Mouse (Mus musculus) forebrain, embryonic 13.5 days (tissue): ENCODE results near the gene Gm44503. TPM values are rescaled to one million over a fixed set of nuclear protein-coding genes. Genes with fewer than 3 reads are reported as not detected.

Source experiments
- ATAC-seq: fragments of 200-750 bp; cut with Nextera tagmentation; 2 replicates; pipeline ENCODE4 v1.8.0; 2017
- H3K27ac ChIP-seq: fragments of 300-500 bp; sonication (generic); 2 replicates; pipeline ENCODE4 v1.5.1; 2015; ENCODE audit warnings: inconsistent platforms, mild to moderate bottlenecking, moderate library complexity
- H3K27me3 ChIP-seq: fragments of 300-500 bp; sonication (generic); 2 replicates; pipeline ENCODE4 v1.6.1; 2015; ENCODE audit warnings: mild to moderate bottlenecking, inconsistent platforms
- H3K36me3 ChIP-seq: fragments of 300-500 bp; sonication (generic); 2 replicates; pipeline ENCODE4 v1.6.1; 2015; ENCODE audit warnings: mild to moderate bottlenecking, inconsistent platforms; ENCODE audit not compliant: poor library complexity, severe bottlenecking
- H3K4me1 ChIP-seq: fragments of 300-500 bp; sonication (generic); 2 replicates; pipeline ENCODE4 v1.6.1; 2015; ENCODE audit warnings: inconsistent platforms
- H3K4me2 ChIP-seq: fragments of 300-500 bp; sonication (generic); 2 replicates; pipeline ENCODE4 v1.6.1; 2015; ENCODE audit warnings: inconsistent platforms, mild to moderate bottlenecking, moderate library complexity
- H3K4me3 ChIP-seq: fragments of 300-500 bp; sonication (generic); 2 replicates; pipeline ENCODE4 v1.5.1; 2015; ENCODE audit warnings: mild to moderate bottlenecking, inconsistent platforms
- H3K9ac ChIP-seq: fragments of 300-500 bp; sonication (generic); 2 replicates; pipeline ENCODE4 v1.6.1; 2015; ENCODE audit warnings: mild to moderate bottlenecking, inconsistent platforms
- H3K9me3 ChIP-seq: fragments of 300-500 bp; sonication (generic); replicated peaks from 2 replicates; pipeline ENCODE4 v1.6.1; 2016; ENCODE audit warnings: inconsistent platforms
- WGBS: fragments of 180-500 bp; shearing (Covaris S2); methylation state at CpG from one replicate; pipeline ENCODE4 v1.1.7; 2015; 5-methylcytosine and 5-hydroxymethylcytosine counted together
- polyA plus RNA-seq: library from polyadenylated mRNA; unstranded; fragments of >200 nt; fragmentation: Nextera tagmentation; extraction: Ambion mirVana; gene quantifications from 2 replicates; pipeline ENCODE4 v1.2.1, GENCODE M21; 2015

The Gm44503 gene
- not detected in 2 replicates for polyA plus RNA-seq

GRCm38 (mm10) chr9:72958521-72959450, at the start of gene Gm44503, which contains the start of gene Dyx1c1:
Gm44503 (plus strand) TSS chr9:72958852.
Dyx1c1 (plus strand) TSS chr9:72958785.
- Histone ChIP-seq H3K27me3 (no peaks in the 10 kb centered on the region), H3K4me3 (peak within 1 kb of the TSS; percentile 64), H3K9ac (peak within 1 kb of the TSS; percentile 73), H3K4me1 (peaks cover 11% of the 10 kb centered on the region), H3K4me2 (peak within 1 kb of the TSS; percentile 71), H3K27ac (peak within 1 kb of the TSS; percentile 35; the same call in 1 of the 2 replicates), H3K9me3 (no peaks in the 10 kb centered on the region), H3K36me3 (no peaks in the 10 kb centered on the region)
- 2% methylated on average over 43 of the region's 43 CpGs for WGBS
- peak; percentile 96 for ATAC-seq

- Histone ChIP-seq H3K4me1 (no peaks in the 10 kb centered on the region), H3K4me2 (no peak overlapping the region), H3K9me3 (no peaks in the 10 kb centered on the region), H3K27me3 (no peaks in the 10 kb centered on the region), H3K4me3 (no peak overlapping the region), H3K9ac (no peak overlapping the region), H3K36me3 (no peaks in the 10 kb centered on the region), H3K27ac (no peak overlapping the region)
- no peak for ATAC-seq
- WGBS: 86% methylated on average over 2 of the region's 2 CpGs
These were observed 47.3 kb upstream of the Gm44503 start for GRCm38 (mm10) chr9:72911381-72911780.

- no peaks in the 10 kb centered on the region for H3K36me3 ChIP-seq
- no peaks in the 10 kb centered on the region for H3K27me3 ChIP-seq
- ATAC-seq: no peak
- H3K27ac ChIP-seq: no peak overlapping the region
- H3K4me2 ChIP-seq: no peak overlapping the region
- H3K9ac ChIP-seq: no peak overlapping the region
- WGBS: 75% methylated on average over 6 of the region's 6 CpGs
- H3K4me1 ChIP-seq: no peaks in the 10 kb centered on the region
- no peak overlapping the region for H3K4me3 ChIP-seq
- H3K9me3 ChIP-seq: no peaks in the 10 kb centered on the region
These were observed 45.1 kb upstream of the Gm44503 start for GRCm38 (mm10) chr9:72913551-72913950.

- Histone ChIP-seq H3K27me3 (no peaks in the 10 kb centered on the region), H3K27ac (no peak overlapping the region), H3K4me1 (no peaks in the 10 kb centered on the region), H3K4me2 (no peak overlapping the region), H3K36me3 (no peaks in the 10 kb centered on the region), H3K9me3 (no peaks in the 10 kb centered on the region), H3K9ac (no peak overlapping the region), H3K4me3 (no peak overlapping the region)
- 75% methylated on average over 7 of the region's 7 CpGs for WGBS
- no peak for ATAC-seq
These were observed 42.9 kb upstream of the Gm44503 start for GRCm38 (mm10) chr9:72915728-72916127.

GRCm38 (mm10) chr9:72923068-72923467, 35.6 kb upstream of the Gm44503 start:
- H3K4me3 ChIP-seq: no peak overlapping the region
- H3K27me3 ChIP-seq: no peaks in the 10 kb centered on the region
- H3K9ac ChIP-seq: no peak overlapping the region
- no peaks in the 10 kb centered on the region for H3K9me3 ChIP-seq
- no peak for ATAC-seq
- H3K36me3 ChIP-seq: no peaks in the 10 kb centered on the region
- no peak overlapping the region for H3K4me2 ChIP-seq
- H3K27ac ChIP-seq: no peak overlapping the region
- 90% methylated on average over 3 of the region's 3 CpGs for WGBS
- H3K4me1 ChIP-seq: peaks cover 23% of the 10 kb centered on the region

GRCm38 (mm10) chr9:72925021-72925934, 33.4 kb upstream of the Gm44503 start, which contains the start of gene Pygo1:
Pygo1 (plus strand) TSS chr9:72925645.
- H3K9me3 ChIP-seq: no peaks in the 10 kb centered on the region
- WGBS: under 1% methylated on average over 55 of the region's 108 CpGs
- peak within 1 kb of the TSS; percentile 78 for H3K27ac ChIP-seq
- peak; percentile 86 for ATAC-seq
- peaks cover 29% of the 10 kb centered on the region for H3K4me1 ChIP-seq
- no peaks in the 10 kb centered on the region for H3K27me3 ChIP-seq
- peak within 1 kb of the TSS; percentile 88 for H3K9ac ChIP-seq
- H3K36me3 ChIP-seq: 0 out of 2 replicates have a peak, but pooled peaks cover 1% of the 10 kb centered on the region
- peak within 1 kb of the TSS; percentile 75 for H3K4me3 ChIP-seq
- H3K4me2 ChIP-seq: peak within 1 kb of the TSS; percentile 95

GRCm38 (mm10) chr9:72925935-72926258, 32.8 kb upstream of the Gm44503 start:
- Histone ChIP-seq H3K4me2 (peak overlapping the region; percentile 95), H3K9ac (peak overlapping the region; percentile 88), H3K4me3 (peak overlapping the region; percentile 75), H3K27ac (peak overlapping the region; percentile 78), H3K36me3 (0 out of 2 replicates have a peak, but pooled peaks cover 3% of the 10 kb centered on the region), H3K27me3 (no peaks in the 10 kb centered on the region), H3K9me3 (no peaks in the 10 kb centered on the region), H3K4me1 (peaks cover 29% of the 10 kb centered on the region)
- WGBS: 1% methylated on average over 20 of the region's 20 CpGs
- peak; percentile 79 for ATAC-seq

- Histone ChIP-seq H3K4me1 (peaks cover 24% of the 10 kb centered on the region), H3K9ac (no peak overlapping the region), H3K4me3 (no peak overlapping the region), H3K27ac (no peak overlapping the region), H3K27me3 (no peaks in the 10 kb centered on the region), H3K36me3 (peaks cover 19% of the 10 kb centered on the region), H3K9me3 (no peaks in the 10 kb centered on the region), H3K4me2 (no peak overlapping the region)
- WGBS: 81% methylated on average over 13 of the region's 13 CpGs
- no peak; the same call in 1 of the 2 replicates for ATAC-seq
These were observed 27.4 kb upstream of the Gm44503 start for GRCm38 (mm10) chr9:72931166-72931790.

- H3K9ac ChIP-seq: no peak overlapping the region
- no peaks in the 10 kb centered on the region for H3K27me3 ChIP-seq
- H3K4me3 ChIP-seq: no peak overlapping the region
- H3K4me2 ChIP-seq: no peak overlapping the region
- WGBS: 91% methylated on average over 4 of the region's 4 CpGs
- ATAC-seq: no peak
- H3K36me3 ChIP-seq: peaks cover 18% of the 10 kb centered on the region
- H3K27ac ChIP-seq: no peak overlapping the region
- no peaks in the 10 kb centered on the region for H3K9me3 ChIP-seq
- no peaks in the 10 kb centered on the region for H3K4me1 ChIP-seq
These were observed 23.3 kb upstream of the Gm44503 start for GRCm38 (mm10) chr9:72935309-72935708.

- Histone ChIP-seq H3K4me3 (no peak overlapping the region), H3K9ac (no peak overlapping the region), H3K4me2 (no peak overlapping the region), H3K36me3 (peaks cover 16% of the 10 kb centered on the region), H3K9me3 (no peaks in the 10 kb centered on the region), H3K27ac (no peak overlapping the region), H3K4me1 (no peaks in the 10 kb centered on the region), H3K27me3 (no peaks in the 10 kb centered on the region)
- WGBS: 87% methylated on average over 2 of the region's 2 CpGs
- no peak for ATAC-seq
These were observed 22.4 kb upstream of the Gm44503 start for GRCm38 (mm10) chr9:72936301-72936700.

GRCm38 (mm10) chr9:72943424-72943823, 15.2 kb upstream of the Gm44503 start:
- no peak for ATAC-seq
- Histone ChIP-seq H3K27ac (no peak overlapping the region), H3K4me1 (no peaks in the 10 kb centered on the region), H3K4me3 (no peak overlapping the region), H3K9ac (no peak overlapping the region), H3K36me3 (peaks cover 32% of the 10 kb centered on the region), H3K27me3 (no peaks in the 10 kb centered on the region), H3K4me2 (no peak overlapping the region), H3K9me3 (peaks cover 5% of the 10 kb centered on the region; the same call in 1 of the 2 replicates)
- WGBS: 67% methylated on average over 3 of the region's 3 CpGs
